Mouse (Mus musculus): ENCODE measurements around the gene Nutm1.

DNA sequence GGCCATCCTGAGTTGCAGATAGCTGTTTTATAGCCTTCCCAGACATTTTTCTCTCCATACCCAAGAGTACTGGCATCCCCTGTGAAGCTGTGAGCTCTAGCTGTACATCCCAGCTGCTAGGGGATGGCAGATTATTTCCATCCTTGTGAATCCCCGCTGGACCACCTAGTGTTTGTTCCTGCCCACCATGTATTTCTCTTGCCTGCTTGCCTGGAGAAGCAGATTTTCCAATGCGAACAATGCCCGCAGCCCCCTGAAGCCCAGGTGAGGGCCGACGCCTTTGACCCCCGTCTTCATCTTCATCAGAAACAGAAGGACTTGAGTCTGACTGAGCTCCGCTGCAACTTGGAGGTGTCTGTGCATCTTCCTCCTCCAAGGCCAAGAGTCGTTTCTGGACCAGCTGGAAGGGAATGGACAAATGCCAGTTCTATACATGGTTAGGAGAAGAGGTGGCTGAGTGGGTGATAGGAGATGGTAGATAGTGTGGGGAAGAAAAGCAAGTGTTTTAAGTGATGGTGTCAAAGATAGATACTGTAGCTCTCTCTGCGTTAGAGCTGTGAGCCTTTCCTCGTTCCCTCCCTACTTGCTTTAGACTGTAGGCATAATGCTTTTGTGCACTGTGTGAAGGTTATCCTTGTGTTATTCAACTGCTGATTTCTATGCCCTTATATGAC is 9.2 kb downstream of the Nutm1 start:
- TF ChIP-seq CTCF (IDR thresholded peaks at IDR 0.05; ENCODE audit: low read depth, low read length) (no peak), POLR2A (IDR thresholded peaks at IDR 0.05; ENCODE audit: insufficient read depth, low read length) (no peak)
